Mouse (Mus musculus) forebrain, embryonic 10.5 days (tissue): ENCODE measurements at regions not wholly inside any gene's neighbourhood (a gene's known extent, or its start where the extent isn't known, plus 50 kb on each side); places are given as distances from the start of the nearest gene placed in this dataset.

Experiments used
- DNase-seq: peaks from one replicate; pipeline ENCODE4 v3.0.0-alpha.2; 2017; ENCODE audit warnings: low spot score; ENCODE audit errors: extremely low spot score
- H3K27ac ChIP-seq: fragments of 300-500 bp; sonication (generic); 2 replicates; pipeline ENCODE4 v1.5.1; 2016; ENCODE audit warnings: mild to moderate bottlenecking
- H3K27me3 ChIP-seq: fragments of 300-500 bp; sonication (generic); 2 replicates; pipeline ENCODE4 v1.6.1; 2016; ENCODE audit warnings: mild to moderate bottlenecking; ENCODE audit not compliant: poor library complexity, severe bottlenecking
- H3K36me3 ChIP-seq: fragments of 300-500 bp; sonication (generic); replicated peaks from 2 replicates; pipeline ENCODE4 v1.6.1; 2016; ENCODE audit warnings: mild to moderate bottlenecking, moderate library complexity
- H3K4me1 ChIP-seq: fragments of 300-500 bp; sonication (generic); 2 replicates; pipeline ENCODE4 v1.6.1; 2016
- H3K4me3 ChIP-seq: fragments of 300-500 bp; sonication (generic); 2 replicates; pipeline ENCODE4 v1.5.1; 2016; ENCODE audit warnings: mild to moderate bottlenecking, moderate library complexity
- H3K9me3 ChIP-seq: fragments of 300-500 bp; sonication (generic); 2 replicates; pipeline ENCODE4 v1.6.1; 2016; ENCODE audit warnings: mild to moderate bottlenecking, moderate library complexity
- WGBS: fragments of 180-500 bp; shearing (Covaris S2); methylation state at CpG from one replicate; pipeline ENCODE4 v1.1.7; 2016; 5-methylcytosine and 5-hydroxymethylcytosine counted together

DNA sequence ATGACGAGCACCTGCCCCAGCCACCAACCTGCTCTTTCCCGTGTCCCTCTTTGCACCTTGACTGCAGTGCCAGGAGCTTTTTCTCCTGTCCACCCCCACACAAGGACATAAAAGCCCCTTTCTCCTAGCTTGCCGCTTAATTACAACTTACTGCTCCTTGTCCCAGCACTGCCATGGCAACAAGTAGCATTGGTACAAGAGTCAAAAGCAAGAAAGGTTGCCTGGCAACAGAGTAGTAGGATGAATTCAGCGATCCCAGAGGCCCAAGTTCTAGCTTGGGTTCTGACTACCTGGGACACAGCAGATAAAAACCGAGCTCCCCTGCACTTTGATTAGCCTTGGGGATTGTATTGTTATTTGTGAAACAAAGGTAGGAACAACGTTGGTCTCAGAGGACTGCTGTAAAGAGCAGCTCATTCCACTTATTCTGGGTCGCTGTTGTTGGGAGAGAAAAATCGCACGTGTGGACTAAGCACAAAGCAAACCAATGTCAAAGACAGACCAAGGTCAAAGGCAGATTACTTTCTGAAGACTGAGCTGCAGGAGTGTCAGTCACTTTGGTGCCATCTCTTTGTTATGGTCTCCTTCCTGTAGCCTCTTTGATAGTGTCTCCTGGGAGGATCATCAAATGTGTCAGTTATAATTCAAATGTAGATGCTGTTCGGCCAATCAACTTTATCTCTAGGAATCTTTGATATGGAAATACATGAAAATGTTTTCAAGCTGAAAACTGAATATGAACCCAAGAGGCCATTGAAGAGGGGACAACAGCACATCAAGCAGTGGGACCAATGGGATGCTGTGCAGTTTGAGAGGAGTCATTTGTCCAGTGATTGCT is 65.2 kb upstream of the Arntl start:
- WGBS = 41% methylated on average over 10 of the region's 10 CpGs
- H3K36me3 ChIP-seq = no peaks in the 10 kb centered on the region
- peak overlapping the region; percentile 4; the same call in 1 of the 2 replicates for H3K4me3 ChIP-seq
- H3K9me3 ChIP-seq = no peaks in the 10 kb centered on the region
- peaks cover 39% of the 10 kb centered on the region for H3K27me3 ChIP-seq
- H3K4me1 ChIP-seq = peaks cover 35% of the 10 kb centered on the region
- DNase-seq = peak; percentile 52
- H3K27ac ChIP-seq = peak overlapping the region; percentile 40

DNA sequence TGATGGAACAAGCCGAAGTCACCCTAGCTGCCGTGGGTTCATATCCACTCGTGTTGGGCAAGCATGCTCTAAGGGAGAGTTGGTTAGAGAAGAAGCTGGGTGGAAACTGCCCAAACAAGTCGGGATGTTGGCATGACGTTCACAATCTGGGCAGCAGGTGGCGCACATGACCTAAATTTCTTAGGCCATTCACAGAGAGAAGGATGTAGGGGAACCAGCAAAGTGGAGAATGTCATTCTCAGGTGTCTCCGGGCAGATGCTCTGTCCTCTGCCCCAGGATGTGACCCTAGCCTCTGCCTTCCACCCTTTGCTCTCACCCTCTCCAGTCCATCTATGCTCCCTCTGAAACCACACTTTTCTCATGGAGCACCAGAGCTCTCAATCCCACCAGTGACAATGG is 63.7 kb upstream of the Arntl start:
- Histone ChIP-seq H3K9me3 (no peaks in the 10 kb centered on the region), H3K27ac (no peak overlapping the region), H3K27me3 (peaks cover 41% of the 10 kb centered on the region), H3K36me3 (no peaks in the 10 kb centered on the region), H3K4me1 (peaks cover 42% of the 10 kb centered on the region), H3K4me3 (no peak overlapping the region)
- WGBS = 14% methylated on average over 7 of the region's 7 CpGs
- DNase-seq = peak; percentile 78

DNA sequence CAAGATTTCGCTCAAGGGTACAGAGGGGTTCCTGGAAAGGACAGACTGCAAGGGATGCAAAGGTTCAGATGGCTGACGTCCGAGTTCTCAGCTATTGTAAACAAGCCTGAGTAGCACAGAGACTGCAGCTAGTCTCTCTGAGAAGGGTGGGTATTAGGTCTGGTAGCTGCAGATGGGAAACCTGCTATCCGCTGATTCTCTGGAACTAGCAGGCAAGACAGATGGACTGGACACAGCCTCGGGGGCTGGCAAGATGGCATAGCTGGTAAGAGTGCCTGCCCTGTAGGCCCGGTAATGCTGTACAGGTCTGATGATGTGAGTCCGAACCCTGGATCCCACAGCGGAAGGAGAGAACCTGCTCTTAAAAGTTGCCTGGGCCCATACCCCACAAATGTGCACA is 62.2 kb upstream of the Arntl start:
- DNase-seq = no peak
- H3K27ac ChIP-seq = no peak overlapping the region
- H3K4me1 ChIP-seq = peaks cover 36% of the 10 kb centered on the region
- no peaks in the 10 kb centered on the region for H3K36me3 ChIP-seq
- 86% methylated on average over 8 of the region's 8 CpGs for WGBS
- no peaks in the 10 kb centered on the region for H3K9me3 ChIP-seq
- H3K27me3 ChIP-seq = peaks cover 42% of the 10 kb centered on the region
- no peak overlapping the region for H3K4me3 ChIP-seq

DNA sequence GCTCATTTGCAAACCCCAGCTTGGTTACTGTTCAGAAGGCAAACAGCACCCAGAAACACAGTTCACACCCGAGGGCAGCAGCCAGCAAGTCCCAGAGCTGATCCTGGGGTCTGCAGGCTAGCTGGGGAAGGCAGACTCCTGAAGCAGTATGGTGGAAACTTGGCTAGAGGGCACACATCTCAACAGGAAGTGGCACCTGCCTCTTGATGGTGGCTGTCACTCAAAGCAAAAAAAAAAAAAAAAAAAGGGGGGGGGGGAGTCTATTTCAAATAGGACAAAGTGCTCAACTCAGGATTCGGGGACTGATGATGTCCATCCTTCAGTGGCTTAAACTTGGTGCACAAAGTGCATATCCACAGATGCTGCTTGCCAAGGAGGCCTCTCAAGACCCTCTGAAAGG is 61.2 kb upstream of the Arntl start:
- H3K4me1 ChIP-seq = peaks cover 41% of the 10 kb centered on the region
- no peak for DNase-seq
- H3K36me3 ChIP-seq = no peaks in the 10 kb centered on the region
- 83% methylated on average over 2 of the region's 2 CpGs for WGBS
- H3K27ac ChIP-seq = no peak overlapping the region
- H3K4me3 ChIP-seq = no peak overlapping the region
- peaks cover 41% of the 10 kb centered on the region for H3K27me3 ChIP-seq
- H3K9me3 ChIP-seq = no peaks in the 10 kb centered on the region

DNA sequence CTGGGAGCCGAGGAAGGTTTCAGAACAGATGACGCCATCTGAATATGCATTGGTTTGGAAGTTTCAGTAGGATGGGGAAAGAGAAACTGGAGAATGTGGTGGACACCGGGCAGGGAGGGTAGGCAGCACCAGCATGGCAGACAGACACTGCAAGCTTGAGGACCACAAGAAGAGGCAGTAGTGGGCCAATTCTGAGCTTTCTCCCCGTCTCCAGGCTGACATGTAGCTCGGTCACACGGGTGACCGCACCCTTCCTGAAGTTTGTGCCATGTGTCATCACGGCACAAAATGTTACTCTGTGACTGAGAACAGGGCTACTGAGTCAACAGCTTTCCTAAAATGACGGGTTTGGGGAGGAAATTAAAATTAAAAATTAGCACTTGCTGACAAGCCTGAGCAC is 60.7 kb upstream of the Arntl start:
- Histone ChIP-seq H3K27me3 (peaks cover 37% of the 10 kb centered on the region), H3K36me3 (no peaks in the 10 kb centered on the region), H3K27ac (no peak overlapping the region), H3K9me3 (no peaks in the 10 kb centered on the region), H3K4me1 (peaks cover 41% of the 10 kb centered on the region), H3K4me3 (no peak overlapping the region)
- 89% methylated on average over 9 of the region's 9 CpGs for WGBS
- no peak for DNase-seq

GRCm38 (mm10) chr7:113147391-113148332 is 59.6 kb upstream of the Arntl start:
- no peaks in the 10 kb centered on the region for H3K9me3 ChIP-seq
- H3K27me3 ChIP-seq = peaks cover 27% of the 10 kb centered on the region
- DNase-seq = peak; percentile 57
- peak overlapping the region; percentile 83 for H3K27ac ChIP-seq
- peaks cover 34% of the 10 kb centered on the region for H3K4me1 ChIP-seq
- H3K4me3 ChIP-seq = peak overlapping the region; percentile 28; the same call in 1 of the 2 replicates
- H3K36me3 ChIP-seq = no peaks in the 10 kb centered on the region
- WGBS = 16% methylated on average over 16 of the region's 16 CpGs

GRCm38 (mm10) chr7:113148700-113149099 is 58.6 kb upstream of the Arntl start:
- no peak overlapping the region for H3K4me3 ChIP-seq
- no peak for DNase-seq
- peaks cover 20% of the 10 kb centered on the region for H3K27me3 ChIP-seq
- H3K4me1 ChIP-seq = peaks cover 38% of the 10 kb centered on the region
- no peaks in the 10 kb centered on the region for H3K36me3 ChIP-seq
- no peaks in the 10 kb centered on the region for H3K9me3 ChIP-seq
- 92% methylated on average over 6 of the region's 6 CpGs for WGBS
- no peak overlapping the region for H3K27ac ChIP-seq

DNA sequence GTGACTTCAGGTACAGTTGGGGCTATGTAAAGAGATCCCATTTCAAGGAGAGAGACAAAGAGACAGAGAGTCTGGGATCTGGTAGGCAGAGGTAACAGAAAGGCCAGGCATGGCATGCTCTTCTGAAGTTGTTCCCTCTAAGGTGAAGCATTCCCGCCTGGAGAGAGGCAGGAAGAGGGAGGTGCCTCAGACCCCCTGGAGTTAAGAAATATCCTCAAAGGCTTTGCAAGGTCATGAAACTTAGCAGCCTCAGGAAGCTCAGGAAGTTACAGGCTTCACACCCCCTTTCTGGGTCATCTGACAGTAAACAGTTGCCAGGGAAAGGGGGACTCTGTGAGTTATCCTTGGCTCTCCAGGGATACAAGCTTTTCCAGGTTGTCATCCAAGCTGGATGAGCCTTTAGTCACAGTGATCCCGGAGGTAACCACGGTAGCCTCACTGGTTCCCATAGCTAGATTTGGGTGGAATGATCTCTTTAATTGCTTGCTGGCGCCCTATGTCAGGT is 57.2 kb upstream of the Arntl start:
- peaks cover 20% of the 10 kb centered on the region for H3K27me3 ChIP-seq
- WGBS = 91% methylated on average over 4 of the region's 4 CpGs
- no peaks in the 10 kb centered on the region for H3K36me3 ChIP-seq
- H3K4me1 ChIP-seq = peaks cover 38% of the 10 kb centered on the region
- H3K4me3 ChIP-seq = no peak overlapping the region
- no peak for DNase-seq
- H3K27ac ChIP-seq = no peak overlapping the region; the same call in 1 of the 2 replicates
- H3K9me3 ChIP-seq = no peaks in the 10 kb centered on the region

DNA sequence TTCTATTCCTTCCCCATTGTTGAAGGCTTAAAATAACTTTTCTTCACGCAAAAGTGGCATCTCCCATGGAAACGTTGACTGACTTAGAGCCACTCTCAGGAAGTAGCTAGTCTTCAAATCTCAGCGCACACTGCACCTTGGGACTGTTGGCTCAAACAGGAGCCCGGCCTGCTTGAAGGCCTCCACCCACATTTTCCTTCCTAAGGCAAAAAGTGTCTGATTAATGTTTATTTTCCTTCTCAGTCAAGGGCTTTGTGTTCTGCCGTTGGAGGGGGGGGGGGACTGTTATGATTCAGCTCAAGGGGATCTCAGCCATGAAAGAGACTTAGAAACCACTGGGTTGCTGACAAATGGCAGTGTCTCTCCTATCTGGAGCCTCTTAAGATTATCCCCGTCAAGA is 56.5 kb upstream of the Arntl start:
- peaks cover 39% of the 10 kb centered on the region for H3K4me1 ChIP-seq
- peak overlapping the region; percentile 4; the same call in 1 of the 2 replicates for H3K27ac ChIP-seq
- no peak overlapping the region for H3K4me3 ChIP-seq
- WGBS = 75% methylated on average over 6 of the region's 6 CpGs
- no peaks in the 10 kb centered on the region for H3K36me3 ChIP-seq
- H3K27me3 ChIP-seq = peaks cover 18% of the 10 kb centered on the region
- no peak for DNase-seq
- H3K9me3 ChIP-seq = no peaks in the 10 kb centered on the region

DNA sequence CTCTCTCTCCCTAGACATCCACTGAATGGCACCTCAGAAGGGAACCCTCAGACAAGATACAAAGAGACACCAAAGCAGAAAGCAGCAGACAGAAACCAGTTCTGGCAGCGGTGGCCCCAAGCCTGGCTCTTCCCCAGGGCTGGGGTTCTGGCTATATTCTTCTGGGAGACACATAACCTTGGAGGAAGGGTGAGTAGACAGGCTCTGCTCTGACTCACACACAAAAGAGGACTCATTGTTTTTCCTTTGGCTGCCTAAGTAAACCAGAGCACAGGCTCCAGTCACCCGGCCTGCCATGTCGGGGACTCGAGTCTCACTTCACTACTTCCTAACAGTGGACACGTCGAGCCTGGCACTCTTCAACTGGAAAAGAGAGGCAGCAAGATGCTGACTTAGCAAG is 55.8 kb upstream of the Arntl start:
- Histone ChIP-seq H3K9me3 (no peaks in the 10 kb centered on the region), H3K27me3 (peaks cover 11% of the 10 kb centered on the region), H3K27ac (peak overlapping the region; percentile 4), H3K4me3 (no peak overlapping the region), H3K4me1 (peaks cover 46% of the 10 kb centered on the region), H3K36me3 (no peaks in the 10 kb centered on the region)
- 75% methylated on average over 6 of the region's 6 CpGs for WGBS
- no peak for DNase-seq

GRCm38 (mm10) chr7:113153386-113153785 is 53.9 kb upstream of the Arntl start:
- Histone ChIP-seq H3K36me3 (no peaks in the 10 kb centered on the region), H3K27ac (no peak overlapping the region), H3K4me1 (peaks cover 43% of the 10 kb centered on the region), H3K9me3 (no peaks in the 10 kb centered on the region), H3K4me3 (no peak overlapping the region), H3K27me3 (peaks cover 7% of the 10 kb centered on the region)
- 93% methylated on average over 2 of the region's 2 CpGs for WGBS
- DNase-seq = no peak

DNA sequence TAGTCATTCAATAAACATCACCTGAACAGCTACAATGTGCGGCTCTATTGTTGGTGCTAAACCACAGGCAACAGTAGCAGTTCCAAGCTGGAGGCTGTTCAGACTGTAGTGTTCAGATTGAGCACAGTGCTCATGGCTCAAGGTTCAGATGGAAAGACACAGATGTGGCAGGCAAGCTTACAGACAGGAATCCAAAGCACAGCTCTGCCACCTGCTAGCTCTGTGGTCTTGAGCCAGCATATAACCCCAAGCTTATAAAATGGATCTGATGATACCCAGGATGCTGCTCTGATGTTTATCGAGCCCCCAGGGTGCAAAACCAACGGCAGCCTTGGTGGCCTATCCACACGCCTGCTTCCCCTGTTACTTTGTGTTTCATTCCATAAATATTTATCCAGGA is 53.2 kb upstream of the Arntl start:
- no peaks in the 10 kb centered on the region for H3K36me3 ChIP-seq
- H3K9me3 ChIP-seq = no peaks in the 10 kb centered on the region
- WGBS = 88% methylated on average over 4 of the region's 4 CpGs
- no peak overlapping the region for H3K27ac ChIP-seq
- DNase-seq = no peak
- H3K4me3 ChIP-seq = no peak overlapping the region
- peaks cover 43% of the 10 kb centered on the region for H3K4me1 ChIP-seq
- H3K27me3 ChIP-seq = peaks cover under 1% of the 10 kb centered on the region; the same call in 1 of the 2 replicates
